Mouse (Mus musculus) testis, postnatal 10 days (tissue): ENCODE results near the gene Snrpb2.

Source experiments
- DNase-seq: peaks from one replicate; pipeline ENCODE4 v3.0.0; 2021; ENCODE audit warnings: low spot score

Snrpb2 gene

GRCm38 (mm10) chr2:143093726-143094125, 30.9 kb downstream of the Snrpb2 start:
- DNase-seq: peak; percentile 66

GRCm38 (mm10) chr2:143094761-143095160, 31.9 kb downstream of the Snrpb2 start:
- DNase-seq: no peak

- no peak for DNase-seq
Observed at GRCm38 (mm10) chr2:143097170-143097569, 34.3 kb downstream of the Snrpb2 start.

GRCm38 (mm10) chr2:143113859-143114258, 51.0 kb downstream of the Snrpb2 start:
- DNase-seq: no peak

GRCm38 (mm10) chr2:143114716-143115115, 51.9 kb downstream of the Snrpb2 start:
- no peak for DNase-seq

GRCm38 (mm10) chr2:143117453-143117852, 54.6 kb downstream of the Snrpb2 start:
- DNase-seq: no peak

- no peak for DNase-seq
Observed at GRCm38 (mm10) chr2:143118221-143118620, 55.4 kb downstream of the Snrpb2 start.
